Mouse (Mus musculus): Measurements from ENCODE around the gene Plscr5. TPM values are rescaled to one million over a fixed set of nuclear protein-coding genes. Genes with fewer than 3 reads are reported as not detected.
A peak's percentile ranks its signal among the peaks of the same experiment; 100 is the strongest.

Plscr5 gene
- polyA plus RNA-seq, 1 experiment: not detected

DNA sequence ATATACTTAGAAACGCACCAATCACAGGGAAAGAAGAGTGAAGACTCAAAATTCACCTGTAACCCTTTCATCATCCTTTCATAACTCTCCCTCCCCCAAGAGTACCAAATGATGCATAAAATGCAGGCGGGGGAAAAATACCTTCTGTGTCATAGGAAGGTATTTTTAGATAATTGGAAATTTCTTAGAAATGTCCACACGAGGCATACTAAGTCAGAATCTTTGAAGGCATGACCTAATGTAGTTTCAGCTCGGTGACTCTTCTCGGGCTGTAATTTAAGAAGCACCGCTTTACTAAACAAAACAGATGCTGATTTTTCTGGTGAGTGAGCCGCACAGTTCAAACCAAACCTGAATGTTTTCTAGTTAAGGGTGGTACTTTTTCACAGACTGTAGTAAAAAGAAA, 56.7 kb downstream of the Plscr5 start, which contains the start of gene Plscr1:
TSS of gene Plscr1 (plus strand) at position 304 of the 406 bp plus-strand sequence.
- TF ChIP-seq POLR2A (IDR thresholded peaks at IDR 0.05; ENCODE audit: insufficient read depth, low read depth, low read length) (no peak), CTCF (IDR thresholded peaks at IDR 0.05; ENCODE audit: insufficient read depth, low read depth, low read length) (no peak)
- 51% methylated on average over 7 of the region's 7 CpGs for WGBS
- Histone ChIP-seq H3K27ac (ENCODE audit: insufficient read depth, low read depth, low read length) (no peak within 1 kb of the TSS), H3K4me3 (ENCODE audit: insufficient read depth, low read depth, low read length) (peak within 1 kb of the TSS; percentile 61), H3K4me1 (ENCODE audit: control insufficient read depth, insufficient read depth, low read length) (peaks cover 4% of the 10 kb centered on the region)

DNA sequence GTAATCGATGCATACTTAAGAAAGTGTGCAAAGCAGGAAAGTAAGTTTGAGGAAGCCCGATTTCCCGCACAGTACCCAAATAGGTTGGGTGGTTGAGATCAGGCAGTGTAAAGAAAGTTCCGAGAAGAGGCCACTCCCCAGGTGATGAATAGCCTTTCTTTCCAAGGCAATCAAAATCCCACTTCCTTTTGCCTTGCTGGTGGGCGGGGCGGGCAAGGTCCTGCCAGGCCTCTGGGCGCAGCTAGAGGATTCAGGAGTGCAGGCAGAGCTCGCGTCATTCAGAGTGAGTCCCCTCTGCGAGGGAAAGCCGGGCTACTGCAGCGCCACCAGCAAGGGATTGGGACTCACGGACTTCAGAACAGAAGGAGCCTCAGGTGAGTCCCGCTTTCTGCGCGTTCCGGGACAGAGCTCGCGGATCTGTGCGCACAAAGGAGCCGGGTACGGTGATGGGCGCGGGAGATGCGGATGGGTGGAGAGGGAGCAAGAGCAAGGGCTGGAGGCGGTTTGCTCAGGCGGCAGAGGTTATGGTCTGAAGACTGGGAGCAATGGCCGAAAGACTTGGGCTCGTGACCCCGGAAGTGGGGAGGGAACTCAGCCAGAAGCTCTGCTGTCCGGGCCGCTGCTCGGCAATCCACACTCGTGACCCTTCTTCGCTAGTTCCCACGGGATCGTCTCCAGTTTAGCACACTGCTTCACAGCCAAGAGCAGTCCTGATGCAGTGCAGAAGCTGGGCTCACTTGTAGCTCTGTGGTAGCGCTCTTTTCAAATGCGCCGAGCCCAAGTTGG, 57.4 kb downstream of the Plscr5 start:
- Histone ChIP-seq H3K27ac (ENCODE audit: insufficient read depth, low read depth, low read length) (no peak overlapping the region), H3K4me1 (ENCODE audit: control insufficient read depth, insufficient read depth, low read length) (peaks cover 4% of the 10 kb centered on the region), H3K4me3 (ENCODE audit: insufficient read depth, low read depth, low read length) (peak overlapping the region; percentile 61)
- WGBS: 2% methylated on average over 40 of the region's 40 CpGs
- TF ChIP-seq CTCF (IDR thresholded peaks at IDR 0.05; ENCODE audit: insufficient read depth, low read depth, low read length): no peak
- no peak for TF ChIP-seq POLR2A (IDR thresholded peaks at IDR 0.05; ENCODE audit: insufficient read depth, low read depth, low read length)

DNA sequence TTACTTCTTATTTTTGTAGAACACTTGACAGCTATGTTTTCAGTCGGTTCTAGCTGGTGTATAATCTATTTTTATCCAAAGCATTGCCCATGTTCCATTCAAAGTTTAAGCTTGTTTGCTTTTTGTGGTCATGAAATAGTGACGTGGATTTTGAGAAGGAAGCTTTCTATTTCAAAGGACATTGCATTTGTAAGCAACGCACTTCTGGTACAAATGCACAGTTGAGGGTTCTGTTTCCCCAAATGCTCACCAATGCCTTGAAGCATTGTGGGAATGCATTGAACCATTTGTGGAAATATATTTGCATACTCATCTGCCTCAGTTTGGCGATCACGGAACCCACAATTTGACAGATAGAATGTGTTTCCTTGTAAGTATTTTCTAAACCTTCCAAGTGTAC, 60.0 kb downstream of the Plscr5 start:
- no peak overlapping the region for H3K4me3 ChIP-seq (ENCODE audit: insufficient read depth, low read depth, low read length)
- 58% methylated on average over 5 of the region's 5 CpGs for WGBS
- TF ChIP-seq POLR2A (IDR thresholded peaks at IDR 0.05; ENCODE audit: insufficient read depth, low read depth, low read length) (no peak), CTCF (IDR thresholded peaks at IDR 0.05; ENCODE audit: insufficient read depth, low read depth, low read length) (no peak)

DNA sequence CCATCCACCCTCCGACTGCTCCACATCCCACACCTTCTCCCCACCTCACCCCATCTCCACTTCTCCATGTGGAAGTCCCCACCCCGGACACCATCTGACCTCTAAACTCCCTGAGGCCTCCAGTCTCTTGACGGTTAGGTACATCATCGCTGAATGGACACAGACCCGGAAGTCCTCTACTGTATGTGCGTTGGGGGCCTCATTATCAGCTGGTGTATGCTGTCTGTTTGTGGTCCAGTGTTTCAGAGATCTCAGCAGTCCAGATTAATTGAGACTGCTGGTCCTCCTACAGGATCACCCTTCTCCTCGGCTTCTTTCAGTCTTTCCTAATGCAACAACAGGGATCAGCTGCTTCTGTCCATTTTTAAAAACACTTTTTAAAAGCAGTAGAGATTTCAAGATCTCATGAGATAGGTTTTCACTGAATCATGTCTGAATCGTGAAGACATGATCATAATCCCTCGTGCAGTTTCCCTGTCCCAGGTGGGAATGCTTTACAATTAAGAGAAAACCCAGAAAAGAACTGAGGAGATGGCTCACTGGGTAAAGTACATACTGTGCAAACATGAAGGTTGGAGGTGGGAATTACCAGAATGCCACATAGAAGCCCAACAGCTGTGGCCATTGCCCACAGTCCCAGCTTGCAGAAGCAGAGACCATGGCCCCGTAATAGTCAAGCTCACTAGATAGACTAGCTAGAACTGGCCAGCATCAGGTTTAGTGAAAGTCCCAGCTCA, 61.0 kb downstream of the Plscr5 start:
- Histone ChIP-seq H3K4me3 (ENCODE audit: insufficient read depth, low read depth, low read length) (no peak overlapping the region), H3K27ac (ENCODE audit: insufficient read depth, low read depth, low read length) (no peak overlapping the region), H3K4me1 (ENCODE audit: control insufficient read depth, insufficient read depth, low read length) (peaks cover 4% of the 10 kb centered on the region)
- TF ChIP-seq POLR2A (IDR thresholded peaks at IDR 0.05; ENCODE audit: insufficient read depth, low read depth, low read length) (no peak), CTCF (IDR thresholded peaks at IDR 0.05; ENCODE audit: insufficient read depth, low read depth, low read length) (no peak)
- WGBS: 95% methylated on average over 10 of the region's 10 CpGs

More for the DNA sequence above, 60.0 kb downstream of the Plscr5 start:
- peaks cover 4% of the 10 kb centered on the region for H3K4me1 ChIP-seq (ENCODE audit: control insufficient read depth, insufficient read depth, low read length)
- no peak overlapping the region for H3K27ac ChIP-seq (ENCODE audit: insufficient read depth, low read depth, low read length)

Other genes with a start within 250 kb of the Plscr5 start
- gene Plscr1, start 56.8 kb downstream of the Plscr5 start, polyA plus RNA-seq (2012; ENCODE audit: insufficient read depth, insufficient read length, low replicate concordance, missing spikeins): not detected in 2 replicates
- not detected in 2 replicates for gene Plscr2, start 82.7 kb downstream of the Plscr5 start, polyA plus RNA-seq (2012; ENCODE audit: insufficient read depth, insufficient read length, low replicate concordance, missing spikeins)
- not detected in 2 replicates for gene 1700057G04Rik, start 116.4 kb downstream of the Plscr5 start, polyA plus RNA-seq (2012; ENCODE audit: insufficient read depth, insufficient read length, low replicate concordance, missing spikeins)

Data from olfactory bulb, adult 2 months (tissue).